Mouse (Mus musculus) G1E (cell line): ENCODE results near the gene Ctnnbl1.

Source experiments
- CTCF ChIP-seq: IDR thresholded peaks from 2 replicates; pipeline ENCODE4 v1.5.1; 2012; ENCODE audit warnings: low read depth, low read length, inconsistent platforms, mixed read lengths
- GATA1 ChIP-seq: IDR thresholded peaks from 2 replicates; pipeline ENCODE4 v1.6.1; 2012; ENCODE audit warnings: borderline replicate concordance, low read length, inconsistent platforms, mixed read lengths
- GATA2 ChIP-seq: IDR thresholded peaks from 2 replicates; pipeline ENCODE4 v1.6.1; 2012; ENCODE audit warnings: low read depth, low read length, inconsistent platforms, borderline replicate concordance
- TAL1 ChIP-seq: conservative IDR thresholded peaks from 2 replicates; pipeline ENCODE4 v1.6.1; 2012; ENCODE audit warnings: low read depth, low read length, inconsistent platforms, mixed read lengths

GRCm38 (mm10) chr2:157715586-157716191, 21.5 kb upstream of the Ctnnbl1 start:
- no peak for TF ChIP-seq CTCF
- no peak for TF ChIP-seq GATA1
- no peak for TF ChIP-seq TAL1
- TF ChIP-seq GATA2 = no peak
